Mouse (Mus musculus) hindbrain, embryonic 13.5 days (tissue): Measurements from ENCODE around the gene Apol7e. TPM values are rescaled to one million over a fixed set of nuclear protein-coding genes. Genes with fewer than 3 reads are reported as not detected.

Source experiments
- ATAC-seq: fragments of 200-750 bp; cut with Nextera tagmentation; 2 replicates; pipeline ENCODE4 v1.8.0; 2017; ENCODE audit warnings: moderate TSS enrichment; ENCODE audit not compliant: low FRiP score
- H3K27ac ChIP-seq: fragments of 300-500 bp; sonication (generic); 2 replicates; pipeline ENCODE4 v1.5.1; 2015; ENCODE audit warnings: inconsistent platforms, mild to moderate bottlenecking, moderate library complexity
- H3K27me3 ChIP-seq: fragments of 300-500 bp; sonication (generic); 2 replicates; pipeline ENCODE4 v1.6.1; 2015; ENCODE audit warnings: mild to moderate bottlenecking, inconsistent platforms
- H3K36me3 ChIP-seq: fragments of 300-500 bp; sonication (generic); 2 replicates; pipeline ENCODE4 v1.6.1; 2015; ENCODE audit warnings: mild to moderate bottlenecking, inconsistent platforms
- H3K4me1 ChIP-seq: fragments of 300-500 bp; sonication (generic); replicated peaks from 2 replicates; pipeline ENCODE4 v1.6.1; 2015; ENCODE audit warnings: inconsistent platforms
- H3K4me2 ChIP-seq: fragments of 300-500 bp; sonication (generic); 2 replicates; pipeline ENCODE4 v1.6.1; 2015; ENCODE audit warnings: inconsistent platforms, mild to moderate bottlenecking, moderate library complexity
- H3K4me3 ChIP-seq: fragments of 300-500 bp; sonication (generic); 2 replicates; pipeline ENCODE4 v1.5.1; 2015; ENCODE audit warnings: mild to moderate bottlenecking, inconsistent platforms
- H3K9ac ChIP-seq: fragments of 300-500 bp; sonication (generic); 2 replicates; pipeline ENCODE4 v1.6.1; 2015; ENCODE audit warnings: mild to moderate bottlenecking, inconsistent platforms
- H3K9me3 ChIP-seq: fragments of 300-500 bp; sonication (generic); 2 replicates; pipeline ENCODE4 v1.6.1; 2016; ENCODE audit warnings: inconsistent platforms
- WGBS: fragments of 180-500 bp; shearing (Covaris S2); methylation state at CpG from one replicate; pipeline ENCODE4 v1.1.7; 2015; 5-methylcytosine and 5-hydroxymethylcytosine counted together
- polyA plus RNA-seq: library from polyadenylated mRNA; unstranded; fragments of >200 nt; fragmentation: Nextera tagmentation; extraction: Ambion mirVana; gene quantifications from 2 replicates; pipeline ENCODE4 v1.2.1, GENCODE M21; 2015

The Apol7e gene
- polyA plus RNA-seq, 1 experiment from 2014 or later, result not detected

DNA sequence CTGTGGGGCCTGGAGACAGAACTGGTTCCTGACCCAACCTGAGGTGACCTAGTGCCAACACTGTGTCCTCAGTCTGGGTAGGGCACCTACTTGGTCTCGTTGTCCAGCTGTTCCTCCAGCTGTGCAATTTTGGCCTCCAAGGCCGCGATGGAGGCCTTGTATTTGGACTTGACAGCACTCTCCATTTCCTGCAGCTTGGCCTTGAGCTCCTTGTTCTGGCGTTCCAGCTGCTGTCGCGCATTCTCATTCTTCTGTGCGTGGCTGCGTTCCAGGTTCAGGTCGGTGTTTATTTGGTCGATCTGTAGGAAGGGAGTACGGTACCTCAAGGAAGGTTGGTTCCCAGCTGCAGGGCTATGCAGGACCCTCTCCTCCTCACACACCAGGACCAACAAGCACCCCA is 65.0 kb downstream of the Apol7e start:
- Histone ChIP-seq H3K4me3 (no peak overlapping the region), H3K36me3 (peaks cover 87% of the 10 kb centered on the region), H3K27me3 (no peaks in the 10 kb centered on the region), H3K9me3 (no peaks in the 10 kb centered on the region), H3K27ac (no peak overlapping the region; the same call in 1 of the 2 replicates), H3K4me2 (no peak overlapping the region), H3K9ac (no peak overlapping the region), H3K4me1 (no peaks in the 10 kb centered on the region)
- ATAC-seq, result no peak
- WGBS, result 94% methylated on average over 11 of the region's 11 CpGs

DNA sequence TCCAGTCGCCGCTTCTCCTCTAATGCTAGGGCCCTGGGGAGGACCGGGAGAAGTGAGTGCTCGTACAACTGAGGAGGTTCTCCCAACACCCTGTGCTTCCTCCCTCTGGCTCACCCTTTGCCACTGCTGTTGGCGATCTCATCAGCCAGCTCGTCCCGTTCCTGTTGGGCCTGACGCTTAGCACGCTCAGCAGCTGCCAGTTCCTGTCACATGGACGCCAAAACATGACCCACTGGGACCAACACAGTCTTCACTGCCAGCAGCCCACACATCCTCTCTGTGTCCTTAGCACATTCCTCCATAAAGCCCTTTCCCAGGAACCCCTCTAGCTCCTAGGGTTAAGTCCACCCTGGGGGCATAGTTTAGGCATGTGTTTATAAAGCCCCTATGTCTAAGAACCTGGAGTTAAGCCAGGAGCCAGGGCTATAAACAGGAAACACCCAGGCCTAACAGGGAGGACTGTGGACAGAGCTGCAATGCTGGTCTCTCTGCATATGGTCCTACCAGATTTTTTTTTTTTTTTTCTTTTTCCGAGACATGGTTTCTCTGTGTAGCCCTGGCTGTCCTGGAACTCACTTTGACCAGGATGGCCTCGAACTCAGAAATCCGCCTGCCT is 65.8 kb downstream of the Apol7e start:
- H3K4me1 ChIP-seq, result no peaks in the 10 kb centered on the region
- H3K27me3 ChIP-seq, result no peaks in the 10 kb centered on the region
- no peak overlapping the region for H3K4me3 ChIP-seq
- H3K9me3 ChIP-seq, result no peaks in the 10 kb centered on the region
- no peak overlapping the region for H3K4me2 ChIP-seq
- no peak overlapping the region; the same call in 1 of the 2 replicates for H3K27ac ChIP-seq
- WGBS, result 86% methylated on average over 13 of the region's 13 CpGs
- no peak for ATAC-seq
- H3K9ac ChIP-seq, result no peak overlapping the region
- peaks cover 95% of the 10 kb centered on the region for H3K36me3 ChIP-seq

DNA sequence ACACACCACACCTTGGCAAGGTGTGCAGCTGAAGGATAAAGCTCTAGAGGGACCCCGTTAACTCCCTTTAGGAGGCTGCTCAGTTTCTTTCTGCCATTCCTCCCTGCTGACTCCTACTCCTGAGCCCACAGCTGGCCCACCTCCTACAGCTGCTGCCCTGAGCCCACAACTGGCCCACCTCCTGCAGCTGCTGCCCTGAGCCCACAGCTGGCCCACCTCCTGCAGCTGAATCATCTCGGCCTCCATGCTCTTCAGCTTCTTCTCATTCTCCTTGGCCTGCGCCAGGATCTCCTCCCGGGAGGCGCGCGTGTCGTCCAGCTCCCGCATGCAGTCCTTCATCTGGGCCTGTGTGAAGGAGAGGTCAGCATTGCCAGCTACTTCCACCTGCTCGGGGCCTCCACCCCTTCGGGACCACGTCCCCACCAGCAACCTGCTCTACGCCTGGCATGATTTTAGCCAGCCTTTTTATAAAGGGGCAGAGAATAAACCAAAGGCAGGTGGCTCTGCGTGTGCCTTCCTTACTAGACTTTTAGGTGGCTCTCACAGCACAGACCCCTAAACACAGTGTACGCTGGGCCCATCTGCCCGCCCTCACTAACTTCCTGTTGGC is 66.9 kb downstream of the Apol7e start:
- H3K27me3 ChIP-seq, result no peaks in the 10 kb centered on the region
- H3K4me2 ChIP-seq, result no peak overlapping the region
- ATAC-seq, result no peak
- no peak overlapping the region for H3K27ac ChIP-seq
- H3K9me3 ChIP-seq, result no peaks in the 10 kb centered on the region
- H3K4me3 ChIP-seq, result no peak overlapping the region
- H3K4me1 ChIP-seq, result no peaks in the 10 kb centered on the region
- H3K9ac ChIP-seq, result no peak overlapping the region
- WGBS, result 95% methylated on average over 16 of the region's 16 CpGs
- peaks cover 99% of the 10 kb centered on the region for H3K36me3 ChIP-seq

DNA sequence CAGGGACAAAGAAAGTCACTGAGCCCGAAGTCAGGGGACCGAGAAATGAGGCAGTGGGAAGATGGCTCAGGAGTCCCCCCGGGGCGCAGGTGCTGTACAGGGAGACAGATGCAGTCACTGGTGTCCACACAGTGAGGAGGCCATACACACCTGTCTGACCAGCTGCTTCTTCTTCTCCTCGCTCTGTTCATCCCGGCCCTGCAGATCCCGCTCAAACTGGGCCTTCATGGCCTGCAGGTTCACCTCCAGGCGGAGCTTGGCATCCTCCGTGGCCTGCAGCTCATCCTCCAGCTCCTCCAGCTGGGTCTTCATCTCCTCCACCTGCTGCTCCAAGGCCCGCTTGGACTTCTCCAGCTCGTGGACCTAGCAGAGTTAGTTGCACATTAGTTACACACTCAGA is 68.3 kb downstream of the Apol7e start:
- no peaks in the 10 kb centered on the region for H3K9me3 ChIP-seq
- 92% methylated on average over 11 of the region's 11 CpGs for WGBS
- H3K9ac ChIP-seq, result no peak overlapping the region
- H3K4me2 ChIP-seq, result no peak overlapping the region
- no peak overlapping the region for H3K27ac ChIP-seq
- no peaks in the 10 kb centered on the region for H3K27me3 ChIP-seq
- no peak overlapping the region for H3K4me3 ChIP-seq
- H3K4me1 ChIP-seq, result no peaks in the 10 kb centered on the region
- no peak for ATAC-seq
- H3K36me3 ChIP-seq, result peaks cover 100% of the 10 kb centered on the region

Other genes with a start within 250 kb of the Apol7e start
- not detected in 2 replicates for gene Apol10a, start 221.8 kb upstream of the Apol7e start, polyA plus RNA-seq
- gene Apol11a, start 190.6 kb upstream of the Apol7e start, polyA plus RNA-seq, result not detected in 2 replicates
- not detected in 2 replicates for gene Apol7c, start 165.5 kb upstream of the Apol7e start, polyA plus RNA-seq
- gene 1700025B11Rik, start 137.0 kb upstream of the Apol7e start, polyA plus RNA-seq, result not detected in 2 replicates
- 0.06 TPM in 1 of 2 replicates, not detected in the other for gene Apol10b, start 102.7 kb upstream of the Apol7e start, polyA plus RNA-seq
- gene Gm36245, start 99.6 kb upstream of the Apol7e start, polyA plus RNA-seq, result not detected in 2 replicates
- gene Apol11b, start 55.6 kb upstream of the Apol7e start, polyA plus RNA-seq, result 0.08 TPM in 1 of 2 replicates, not detected in the other
- gene Apol9b, start 30.2 kb downstream of the Apol7e start, polyA plus RNA-seq, result not detected in 2 replicates
- gene Apol8, start 58.1 kb downstream of the Apol7e start, polyA plus RNA-seq, result 0.06 and 0.16 TPM in 2 replicates
- 14.5 and 14.9 TPM in 2 replicates for gene Myh9, start 143.3 kb downstream of the Apol7e start, polyA plus RNA-seq
- gene Txn2, start 230.1 kb downstream of the Apol7e start, polyA plus RNA-seq, result 214 and 218 TPM in 2 replicates